Mouse (Mus musculus): ENCODE measurements around the gene Aco2. TPM values are rescaled to one million over a fixed set of nuclear protein-coding genes. Genes with fewer than 3 reads are reported as not detected.

Gene Aco2
- polyA plus RNA-seq, 1 experiment from 2014 or later: 184 TPM

DNA sequence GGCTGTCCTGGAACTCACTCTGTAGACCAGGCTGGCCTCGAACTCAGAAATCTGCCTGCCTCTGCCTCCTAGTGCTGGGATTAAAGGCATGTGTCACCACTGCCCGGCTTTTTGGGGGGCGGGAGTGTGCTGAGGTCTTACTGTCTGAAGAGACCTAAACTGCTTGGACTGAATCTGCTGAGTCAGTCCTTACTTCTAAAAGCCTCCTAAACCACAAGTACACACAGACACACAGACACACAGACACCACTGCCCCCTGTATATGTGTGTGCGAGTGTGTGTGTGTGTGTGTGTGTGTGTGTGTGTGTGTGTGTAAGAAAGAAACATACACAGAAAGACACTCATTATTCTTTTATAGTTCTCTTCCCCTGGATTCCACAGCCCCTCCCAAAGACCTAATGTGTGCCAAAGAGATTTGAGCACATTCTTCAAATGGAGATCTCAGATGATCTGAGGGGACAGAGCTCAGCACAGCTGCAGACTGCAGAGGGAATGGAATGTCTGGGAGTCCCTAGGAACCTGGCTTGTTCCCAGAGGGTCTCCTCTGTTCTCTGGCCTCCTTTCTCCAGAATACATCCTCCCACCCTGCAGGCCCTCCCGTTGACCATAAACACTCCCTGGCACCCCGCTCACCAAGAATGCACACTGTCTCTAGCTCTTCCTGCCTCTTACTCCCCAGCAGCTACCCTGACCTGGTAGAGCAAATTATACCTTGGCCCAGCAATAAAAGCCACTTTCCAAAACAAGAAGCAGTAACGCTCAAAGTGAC lies 63.9 kb downstream of the Aco2 start:
- WGBS: 57% methylated on average over 7 of the region's 7 CpGs
- H3K27ac ChIP-seq: peak overlapping the region; percentile 65; the same call in 1 of the 2 replicates
- peaks cover 12% of the 10 kb centered on the region for H3K27me3 ChIP-seq
- H3K9ac ChIP-seq: peak overlapping the region; percentile 66; the same call in 1 of the 2 replicates
- H3K4me1 ChIP-seq: peaks cover 37% of the 10 kb centered on the region
- no peaks in the 10 kb centered on the region for H3K9me3 ChIP-seq
- ATAC-seq (ENCODE audit: low FRiP score): no peak
- peak overlapping the region; percentile 72 for H3K4me2 ChIP-seq
- H3K36me3 ChIP-seq (replicated peaks): no peaks in the 10 kb centered on the region
- H3K4me3 ChIP-seq (replicated peaks): peak overlapping the region; percentile 51

DNA sequence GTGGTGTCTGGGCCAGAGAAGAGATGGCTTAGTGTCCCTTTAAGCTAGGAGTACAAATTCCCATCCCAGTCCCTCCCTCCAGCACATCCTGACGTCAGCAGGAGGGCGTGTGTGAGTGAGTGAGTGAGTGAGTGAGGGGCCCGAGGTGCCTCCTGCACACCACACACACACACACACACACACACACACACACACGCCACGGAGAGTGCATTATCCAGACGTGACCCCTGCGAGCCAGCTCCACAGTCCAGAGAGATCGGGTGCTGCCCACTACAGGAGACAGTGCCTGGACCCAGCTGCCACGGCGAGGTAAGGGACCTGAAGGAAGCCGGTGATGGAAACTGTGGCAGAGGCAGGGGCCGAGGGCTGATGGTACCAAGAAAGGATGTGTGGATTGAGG lies 64.6 kb downstream of the Aco2 start, which contains the start of gene Csdc2:
TSS of gene Csdc2 (plus strand) at position 81 of the 400 bp plus-strand sequence.
- ATAC-seq (ENCODE audit: low FRiP score): peak; percentile 59
- Histone ChIP-seq H3K27me3 (peaks cover 12% of the 10 kb centered on the region), H3K36me3 (replicated peaks) (no peaks in the 10 kb centered on the region), H3K4me3 (replicated peaks) (peak within 1 kb of the TSS; percentile 51), H3K9ac (peak within 1 kb of the TSS; percentile 66), H3K4me2 (peak within 1 kb of the TSS; percentile 72), H3K4me1 (peaks cover 37% of the 10 kb centered on the region), H3K9me3 (no peaks in the 10 kb centered on the region), H3K27ac (peak within 1 kb of the TSS; percentile 65)
- under 1% methylated on average over 12 of the region's 12 CpGs for WGBS

DNA sequence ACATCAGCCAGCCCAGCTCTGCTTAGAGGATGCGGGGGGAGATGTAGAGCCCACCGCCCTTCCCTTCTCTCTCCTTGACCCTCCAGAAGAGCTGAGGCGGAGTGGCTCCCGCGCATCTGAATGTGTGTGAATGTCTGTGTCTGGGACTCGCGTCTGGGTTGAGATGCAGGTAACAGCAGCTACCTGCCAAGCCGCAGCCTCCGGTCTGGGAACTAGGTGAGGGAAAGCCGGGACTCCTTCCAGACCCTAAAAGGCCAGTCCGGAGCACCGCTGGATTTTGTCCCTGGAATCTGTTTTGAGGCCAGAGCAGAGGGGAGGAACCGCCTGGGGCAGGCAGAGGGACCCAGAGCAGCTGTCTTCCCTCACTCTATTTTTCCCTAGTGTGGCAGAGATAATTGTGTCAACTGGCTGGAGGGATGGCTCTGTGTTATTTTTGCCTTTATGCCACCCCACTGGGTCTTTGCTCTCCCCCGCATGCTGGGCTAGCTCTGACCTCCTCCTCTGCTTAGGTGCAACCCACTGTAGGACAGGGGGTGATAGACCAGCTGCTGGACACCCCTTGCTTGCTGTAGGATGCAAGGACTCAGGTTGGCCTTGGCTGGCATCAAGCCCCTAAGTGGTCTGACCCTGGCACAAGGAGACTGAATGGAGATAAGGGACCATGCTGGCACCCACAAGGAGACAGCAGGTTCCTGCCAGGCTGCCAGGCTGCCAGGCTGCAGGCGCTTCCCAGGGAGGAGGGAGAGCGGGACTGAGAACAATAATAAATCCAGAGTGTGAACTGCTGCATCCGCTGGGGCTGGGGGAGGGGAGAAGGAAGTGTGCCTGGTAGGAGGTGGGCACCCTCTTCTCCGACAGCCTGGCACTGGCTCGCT lies 65.2 kb downstream of the Aco2 start:
- ATAC-seq (ENCODE audit: low FRiP score): peak; percentile 58
- Histone ChIP-seq H3K27me3 (peaks cover 12% of the 10 kb centered on the region), H3K4me3 (replicated peaks) (peak overlapping the region; percentile 51), H3K9ac (peak overlapping the region; percentile 66), H3K4me1 (peaks cover 40% of the 10 kb centered on the region), H3K4me2 (peak overlapping the region; percentile 72), H3K27ac (peak overlapping the region; percentile 65), H3K36me3 (replicated peaks) (no peaks in the 10 kb centered on the region), H3K9me3 (no peaks in the 10 kb centered on the region)
- 11% methylated on average over 19 of the region's 19 CpGs for WGBS

DNA sequence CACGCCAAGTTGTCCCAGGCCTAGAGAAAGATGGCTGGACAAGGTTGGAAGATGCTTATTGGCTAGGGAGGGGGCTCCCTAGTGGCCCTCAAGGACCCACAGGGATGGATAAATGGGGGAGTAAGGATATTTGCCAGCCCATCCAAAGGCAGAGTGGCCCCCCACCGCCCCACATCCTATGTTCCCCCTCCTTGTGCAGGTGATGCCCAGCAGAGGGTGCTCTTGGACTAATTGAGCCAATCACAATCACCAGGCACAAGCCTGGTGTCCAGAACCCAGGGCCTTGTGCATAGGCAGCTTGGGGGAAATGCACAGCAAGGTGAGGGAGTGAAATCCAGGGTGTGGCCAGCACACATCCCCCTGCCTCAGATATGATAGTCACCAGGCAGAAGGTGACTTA lies 66.1 kb downstream of the Aco2 start:
- Histone ChIP-seq H3K9me3 (no peaks in the 10 kb centered on the region), H3K4me1 (peaks cover 41% of the 10 kb centered on the region), H3K4me2 (peak overlapping the region; percentile 72), H3K36me3 (replicated peaks) (no peaks in the 10 kb centered on the region), H3K27me3 (peaks cover 8% of the 10 kb centered on the region), H3K9ac (0 out of 2 replicates have a peak overlapping the region, but pooled peaks have one; percentile 1), H3K4me3 (replicated peaks) (peak overlapping the region; percentile 51), H3K27ac (no peak overlapping the region)
- peak; percentile 7; the same call in 1 of the 2 replicates for ATAC-seq (ENCODE audit: low FRiP score)
- WGBS: 36% methylated on average over 2 of the region's 2 CpGs

DNA sequence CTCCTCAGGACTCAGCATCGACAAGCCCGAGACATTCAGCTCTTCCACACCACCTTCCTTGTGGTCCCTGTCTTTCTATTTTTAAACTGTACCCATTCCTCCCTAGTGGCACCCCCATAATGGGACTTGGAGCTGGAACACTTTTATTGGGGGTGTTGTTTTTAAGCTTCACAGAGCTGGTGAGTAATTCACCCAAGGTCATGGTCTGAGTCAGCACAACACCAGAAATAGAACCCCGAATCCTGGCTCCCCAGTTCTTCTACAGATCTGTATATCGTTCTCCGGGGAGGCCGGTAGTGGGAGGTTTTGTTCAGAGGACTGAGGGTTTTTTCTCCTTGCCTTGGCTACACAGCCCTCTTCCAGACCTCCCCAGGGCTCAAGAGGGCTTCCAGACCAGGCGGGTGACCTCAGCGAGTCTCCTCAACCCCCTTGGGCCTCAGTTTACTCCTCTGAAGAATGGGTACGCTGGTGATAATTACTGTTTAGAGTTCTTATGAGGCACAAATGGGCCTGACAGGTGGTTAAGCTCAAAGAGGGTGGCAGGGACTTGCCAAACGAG lies 67.1 kb downstream of the Aco2 start:
- H3K9me3 ChIP-seq: no peaks in the 10 kb centered on the region
- no peak overlapping the region for H3K4me3 ChIP-seq (replicated peaks)
- H3K27me3 ChIP-seq: peaks cover 4% of the 10 kb centered on the region
- no peak overlapping the region for H3K9ac ChIP-seq
- H3K4me2 ChIP-seq: no peak overlapping the region
- 91% methylated on average over 10 of the region's 10 CpGs for WGBS
- H3K27ac ChIP-seq: no peak overlapping the region
- peaks cover 45% of the 10 kb centered on the region for H3K4me1 ChIP-seq
- ATAC-seq (ENCODE audit: low FRiP score): no peak
- no peaks in the 10 kb centered on the region for H3K36me3 ChIP-seq (replicated peaks)

DNA sequence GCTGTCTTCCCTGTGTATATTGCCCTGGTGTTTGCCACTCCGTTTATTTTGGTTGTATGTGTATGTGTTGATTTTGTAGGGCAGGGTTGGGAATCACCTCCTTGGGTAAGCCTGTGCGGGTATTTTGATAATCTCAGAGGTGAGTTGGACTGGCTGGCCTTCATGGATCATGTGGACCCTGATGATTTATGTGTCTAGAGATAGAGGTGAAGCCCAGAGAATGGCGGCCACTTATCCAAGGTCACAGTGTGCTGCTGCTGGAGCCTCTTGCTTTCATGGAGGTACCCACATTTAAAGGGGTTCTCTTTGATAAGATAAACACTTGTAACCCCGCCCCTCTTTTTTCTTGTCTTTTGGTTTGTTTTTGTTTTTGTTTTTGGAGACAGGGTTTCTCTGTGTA lies 67.7 kb downstream of the Aco2 start:
- peaks cover 45% of the 10 kb centered on the region for H3K4me1 ChIP-seq
- no peak overlapping the region for H3K9ac ChIP-seq
- no peak for ATAC-seq (ENCODE audit: low FRiP score)
- H3K27me3 ChIP-seq: peaks cover 3% of the 10 kb centered on the region; the same call in 1 of the 2 replicates
- no peaks in the 10 kb centered on the region for H3K36me3 ChIP-seq (replicated peaks)
- WGBS: 92% methylated on average over 4 of the region's 4 CpGs
- no peak overlapping the region for H3K4me3 ChIP-seq (replicated peaks)
- no peaks in the 10 kb centered on the region for H3K9me3 ChIP-seq
- no peak overlapping the region for H3K4me2 ChIP-seq
- H3K27ac ChIP-seq: no peak overlapping the region

DNA sequence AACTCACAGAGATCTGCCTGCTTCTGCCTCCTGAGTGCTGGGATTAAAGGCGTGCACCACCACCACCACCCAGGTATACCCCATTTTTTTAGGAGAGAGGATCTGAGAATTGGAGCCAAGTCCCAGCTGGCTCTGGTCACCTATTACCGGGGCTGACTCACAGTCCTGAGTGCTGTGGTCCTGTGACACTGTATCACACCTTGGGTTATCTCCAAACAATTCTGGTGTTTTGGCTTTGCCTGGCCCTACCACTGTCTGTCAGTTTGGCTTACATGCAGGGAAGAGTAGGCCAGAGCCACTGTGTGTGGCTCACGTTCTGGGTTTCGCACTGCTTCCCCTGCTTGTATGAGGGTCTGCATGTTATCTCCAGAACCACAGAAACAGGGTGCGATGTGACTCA lies 68.1 kb downstream of the Aco2 start:
- Histone ChIP-seq H3K36me3 (replicated peaks) (no peaks in the 10 kb centered on the region), H3K9ac (no peak overlapping the region), H3K4me2 (no peak overlapping the region), H3K27ac (no peak overlapping the region), H3K27me3 (peaks cover 3% of the 10 kb centered on the region; the same call in 1 of the 2 replicates), H3K4me3 (replicated peaks) (no peak overlapping the region), H3K9me3 (no peaks in the 10 kb centered on the region), H3K4me1 (peaks cover 45% of the 10 kb centered on the region)
- no peak for ATAC-seq (ENCODE audit: low FRiP score)
- WGBS: 92% methylated on average over 5 of the region's 5 CpGs

DNA sequence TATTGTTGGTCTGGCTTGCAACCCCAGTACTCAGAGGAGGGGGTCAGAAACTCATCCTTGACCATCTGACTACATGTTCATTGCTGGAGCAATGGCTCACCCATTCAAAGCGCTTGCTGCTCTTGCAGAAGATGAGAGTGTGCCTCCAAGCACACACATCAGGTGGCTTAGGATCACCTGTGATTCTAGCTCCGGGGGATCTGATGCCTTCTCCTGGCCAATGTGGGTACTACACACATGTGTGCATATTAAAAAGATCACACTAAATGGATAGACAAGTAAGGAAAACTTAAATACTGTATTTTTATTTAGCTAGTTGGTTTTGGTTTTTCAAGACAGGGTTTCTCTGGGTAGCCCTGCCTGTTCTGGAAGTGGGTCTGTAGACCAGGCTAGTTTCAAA lies 68.9 kb downstream of the Aco2 start:
- Histone ChIP-seq H3K4me3 (replicated peaks) (no peak overlapping the region), H3K27me3 (peaks cover 3% of the 10 kb centered on the region; the same call in 1 of the 2 replicates), H3K4me1 (peaks cover 43% of the 10 kb centered on the region), H3K9me3 (no peaks in the 10 kb centered on the region), H3K4me2 (no peak overlapping the region), H3K36me3 (replicated peaks) (no peaks in the 10 kb centered on the region), H3K9ac (no peak overlapping the region), H3K27ac (no peak overlapping the region)
- WGBS: 93% methylated on average over 2 of the region's 2 CpGs
- no peak for ATAC-seq (ENCODE audit: low FRiP score)

DNA sequence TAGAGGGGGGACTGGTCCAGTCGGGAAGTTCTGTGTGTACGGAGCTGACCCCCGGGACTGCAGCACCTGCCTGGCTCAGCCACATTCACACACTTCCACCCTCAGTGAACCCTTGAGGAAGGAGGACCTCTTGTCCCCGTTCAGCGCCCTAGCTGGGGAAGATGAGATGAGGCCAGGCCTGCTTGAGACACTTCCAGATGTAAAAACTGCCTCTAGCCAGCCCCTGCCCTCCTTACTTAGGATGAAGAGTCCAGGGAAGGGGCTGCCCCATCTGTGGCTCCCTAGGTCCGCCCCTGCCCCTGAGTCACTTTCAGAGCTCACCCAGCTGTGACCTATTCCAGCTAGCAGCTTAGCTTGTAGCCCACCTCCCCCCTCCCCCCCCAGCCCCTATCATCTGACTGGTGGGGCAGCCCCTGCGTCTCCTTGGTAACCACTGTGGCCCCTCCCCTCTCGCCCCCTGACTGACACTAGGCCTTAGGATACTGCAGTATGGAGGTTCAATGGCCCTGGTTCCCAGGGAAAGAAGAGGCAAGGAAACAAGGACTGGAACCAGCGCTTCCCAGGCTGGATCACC lies 71.2 kb downstream of the Aco2 start:
- WGBS: 13% methylated on average over 9 of the region's 9 CpGs
- Histone ChIP-seq H3K9me3 (no peaks in the 10 kb centered on the region), H3K4me3 (replicated peaks) (no peak overlapping the region), H3K4me1 (peaks cover 21% of the 10 kb centered on the region), H3K27me3 (no peaks in the 10 kb centered on the region), H3K36me3 (replicated peaks) (peaks cover 9% of the 10 kb centered on the region), H3K9ac (no peak overlapping the region; the same call in 1 of the 2 replicates), H3K27ac (0 out of 2 replicates have a peak overlapping the region, but pooled peaks have one; percentile 14), H3K4me2 (peak overlapping the region; percentile 10; the same call in 1 of the 2 replicates)
- ATAC-seq (ENCODE audit: low FRiP score): peak; percentile 36; the same call in 1 of the 2 replicates

DNA sequence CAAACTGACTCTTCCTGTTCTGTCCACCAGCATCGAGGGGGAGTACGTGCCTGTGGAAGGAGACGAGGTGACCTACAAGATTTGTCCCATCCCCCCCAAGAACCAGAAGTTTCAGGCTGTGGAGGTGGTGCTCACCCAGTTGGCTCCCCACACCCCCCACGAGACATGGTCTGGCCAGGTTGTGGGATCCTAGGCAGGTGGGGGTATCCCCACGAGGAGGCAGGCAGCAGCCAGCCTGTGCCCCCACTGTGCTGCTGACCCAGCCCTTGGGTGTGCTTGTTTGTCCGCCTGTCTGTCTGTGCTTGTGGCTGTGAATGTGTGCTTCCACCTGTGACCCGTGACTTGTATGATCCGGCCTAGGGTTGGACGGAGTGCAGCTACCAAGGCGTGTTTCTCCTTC lies 77.0 kb downstream of the Aco2 start:
- ATAC-seq (ENCODE audit: low FRiP score): no peak
- Histone ChIP-seq H3K4me2 (no peak overlapping the region), H3K9ac (no peak overlapping the region), H3K9me3 (no peaks in the 10 kb centered on the region), H3K36me3 (replicated peaks) (peaks cover 41% of the 10 kb centered on the region), H3K4me1 (no peaks in the 10 kb centered on the region), H3K4me3 (replicated peaks) (no peak overlapping the region), H3K27me3 (no peaks in the 10 kb centered on the region), H3K27ac (no peak overlapping the region)
- 91% methylated on average over 10 of the region's 10 CpGs for WGBS

DNA sequence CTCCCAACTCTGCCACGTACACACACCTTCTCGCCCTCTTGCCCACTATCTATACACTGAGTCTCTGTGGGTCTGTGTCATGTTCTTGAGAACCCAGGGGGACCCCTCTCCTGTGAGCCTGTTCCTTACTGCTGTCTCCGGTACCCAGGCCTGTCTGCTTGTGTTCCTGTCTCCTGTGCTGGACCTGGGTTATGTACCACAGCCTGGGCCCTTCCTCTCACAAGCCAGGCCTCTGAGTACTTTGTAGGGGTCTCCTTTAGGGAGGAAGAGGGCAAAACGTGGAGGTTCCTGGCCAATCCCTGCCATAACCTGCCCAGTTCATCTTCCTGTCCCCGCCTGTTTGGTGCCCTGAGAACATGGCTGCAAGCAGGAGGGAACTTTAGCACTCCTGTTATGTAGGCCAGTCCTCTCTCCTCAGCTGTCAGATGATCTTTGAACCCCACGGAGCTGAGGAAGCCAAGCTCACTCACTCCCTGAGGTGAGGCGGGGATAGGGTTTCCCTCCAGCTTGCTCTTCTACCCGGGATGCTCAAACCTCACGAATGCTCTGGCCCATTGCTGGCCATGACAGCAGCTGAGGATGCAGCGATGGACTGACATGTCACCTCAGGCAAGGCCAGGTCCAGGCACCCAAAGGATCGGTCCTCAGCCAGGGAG lies 77.5 kb downstream of the Aco2 start:
- Histone ChIP-seq H3K4me3 (replicated peaks) (no peak overlapping the region), H3K36me3 (replicated peaks) (peaks cover 45% of the 10 kb centered on the region), H3K4me1 (no peaks in the 10 kb centered on the region), H3K4me2 (no peak overlapping the region), H3K27ac (no peak overlapping the region), H3K9ac (no peak overlapping the region), H3K9me3 (no peaks in the 10 kb centered on the region), H3K27me3 (no peaks in the 10 kb centered on the region)
- no peak for ATAC-seq (ENCODE audit: low FRiP score)
- WGBS: 81% methylated on average over 11 of the region's 11 CpGs

All from forebrain, embryonic 12.5 days (tissue).